Mouse (Mus musculus): Measurements from ENCODE around the gene Trabd2b. TPM values are rescaled to one million over a fixed set of nuclear protein-coding genes. Genes with fewer than 3 reads are reported as not detected.

The Trabd2b gene
- polyA plus RNA-seq (2017; shearing (Covaris generic)) = not detected

GRCm38 (mm10) chr4:114406355-114407101, at the start of gene Trabd2b:
Gene Trabd2b, plus strand, starts transcription at chr4:114406724.
- ATAC-seq = no peak

- no peak for ATAC-seq
Observed at GRCm38 (mm10) chr4:114357420-114357819, 49.1 kb upstream of the Trabd2b start.

GRCm38 (mm10) chr4:114358874-114359273, 47.6 kb upstream of the Trabd2b start:
- ATAC-seq = no peak

- no peak for ATAC-seq
Observed at GRCm38 (mm10) chr4:114359818-114360217, 46.7 kb upstream of the Trabd2b start.

DNA sequence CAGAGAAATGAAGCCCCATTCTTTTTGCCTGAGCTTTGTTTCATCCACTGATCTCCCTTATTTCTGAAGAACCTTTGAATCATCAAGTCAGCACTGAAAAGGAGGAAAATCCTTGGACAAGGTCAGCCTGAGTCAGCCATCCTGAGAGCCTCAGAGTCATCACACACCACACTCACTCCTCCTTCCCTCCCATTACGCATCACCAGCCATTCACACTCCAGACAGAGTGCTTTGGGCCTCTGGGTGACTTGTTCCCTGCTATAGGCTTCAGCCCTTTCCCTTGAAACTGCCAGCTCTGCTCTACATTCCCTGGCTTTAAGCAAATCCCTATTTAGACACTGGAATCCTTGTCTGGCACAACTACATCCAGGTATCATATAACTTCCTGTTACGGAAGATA, 45.2 kb upstream of the Trabd2b start:
- ATAC-seq = no peak

DNA sequence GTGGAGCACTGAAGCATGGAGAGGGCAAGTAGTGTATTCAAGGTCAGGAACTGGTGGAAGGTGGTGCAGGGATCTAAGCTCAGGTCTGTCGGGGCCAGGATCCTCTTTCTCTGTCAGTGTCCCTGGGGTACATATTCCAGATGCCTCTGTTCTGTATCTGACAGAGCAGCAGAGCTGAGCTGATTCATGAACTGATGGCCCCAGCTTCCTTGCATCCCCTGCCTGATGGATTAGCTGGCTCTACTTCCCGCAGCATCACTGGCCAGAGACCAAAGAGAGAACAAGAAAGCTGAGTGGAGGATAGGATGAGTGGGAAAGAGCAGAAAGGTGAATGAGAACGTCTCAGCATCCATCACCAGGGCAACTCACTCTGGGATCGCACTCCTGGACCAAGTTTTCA, 41.5 kb upstream of the Trabd2b start:
- no peak for ATAC-seq

- ATAC-seq = no peak
Observed at GRCm38 (mm10) chr4:114365595-114365994, 40.9 kb upstream of the Trabd2b start.

DNA sequence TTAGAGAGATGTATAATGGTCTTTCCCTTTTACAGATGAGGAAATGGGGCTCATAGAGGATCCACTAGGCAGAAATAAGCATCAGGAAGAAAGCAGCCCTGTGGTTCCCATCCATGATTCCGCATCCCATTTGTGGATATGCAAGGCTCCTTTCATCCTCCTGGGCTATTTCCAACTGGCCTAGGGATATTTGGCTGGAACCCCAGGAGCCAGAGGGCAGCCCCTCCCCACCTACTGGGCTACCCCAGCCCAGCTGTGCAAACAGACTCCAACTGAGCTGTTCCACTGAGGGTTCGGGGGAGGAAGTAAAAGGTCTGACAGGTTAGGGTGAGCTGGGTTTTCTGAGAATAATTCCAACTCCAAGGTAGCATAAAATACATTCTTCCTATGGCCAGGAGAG, 39.5 kb upstream of the Trabd2b start:
- ATAC-seq = no peak

DNA sequence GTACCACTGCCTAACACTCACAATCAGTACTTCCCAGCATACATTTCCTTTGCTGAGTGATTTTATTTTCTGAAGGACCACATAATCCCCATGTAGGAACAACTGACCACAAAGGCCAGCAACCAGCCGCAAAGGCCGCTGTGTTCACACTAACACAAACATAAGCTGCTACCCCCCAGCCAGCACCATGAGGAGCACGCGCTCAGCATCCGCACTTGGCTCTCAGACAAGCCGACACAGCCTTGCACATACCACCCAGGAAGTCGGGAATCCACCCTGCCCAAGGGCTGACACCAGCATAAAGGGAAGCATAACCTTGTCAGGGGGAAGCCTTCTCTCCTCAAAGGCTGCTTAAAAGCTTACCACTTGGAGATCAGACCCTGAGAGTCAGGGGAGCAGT, 38.7 kb upstream of the Trabd2b start:
- ATAC-seq = no peak

- ATAC-seq = no peak
Observed at GRCm38 (mm10) chr4:114369591-114369990, 36.9 kb upstream of the Trabd2b start.

- ATAC-seq = no peak
Observed at GRCm38 (mm10) chr4:114370935-114371715, 35.4 kb upstream of the Trabd2b start.

DNA sequence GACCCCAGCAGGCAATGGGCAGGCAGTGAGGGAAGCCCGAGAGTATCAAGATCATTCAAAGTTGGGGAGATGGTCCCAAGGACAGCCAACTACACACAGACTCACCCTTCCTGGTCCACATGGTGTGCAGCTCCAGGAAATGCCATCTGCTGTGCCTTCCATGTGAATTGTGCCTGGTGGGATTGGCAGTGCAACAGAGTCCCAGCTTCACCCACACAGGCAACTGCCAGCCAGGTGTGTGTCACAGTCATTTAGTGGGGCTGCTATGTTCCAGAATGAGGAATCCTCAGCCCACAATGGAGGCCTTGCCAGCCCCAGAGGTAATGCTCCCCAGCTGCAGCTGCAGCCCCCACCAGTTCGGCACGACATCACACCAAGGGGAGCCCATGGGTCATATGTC, 33.8 kb upstream of the Trabd2b start:
- ATAC-seq = no peak

DNA sequence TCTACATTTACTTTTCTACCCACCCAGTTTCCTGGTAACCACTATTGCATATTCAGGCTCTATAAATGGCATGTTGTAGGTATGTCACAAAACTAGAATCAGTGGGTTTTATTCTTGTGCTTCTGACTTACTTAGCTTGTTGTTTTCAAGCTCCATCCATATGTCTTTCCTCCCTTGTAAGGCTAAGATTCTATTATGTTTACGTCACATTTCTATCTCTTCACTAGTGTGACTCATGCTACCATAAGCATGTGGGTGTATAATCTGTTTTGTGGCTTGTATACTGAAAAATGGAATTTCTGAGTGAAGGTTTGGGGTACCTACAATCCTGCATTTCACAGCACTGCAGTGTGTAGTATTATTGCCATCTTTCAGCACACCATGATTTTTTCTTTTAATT, 32.2 kb upstream of the Trabd2b start:
- ATAC-seq = no peak

DNA sequence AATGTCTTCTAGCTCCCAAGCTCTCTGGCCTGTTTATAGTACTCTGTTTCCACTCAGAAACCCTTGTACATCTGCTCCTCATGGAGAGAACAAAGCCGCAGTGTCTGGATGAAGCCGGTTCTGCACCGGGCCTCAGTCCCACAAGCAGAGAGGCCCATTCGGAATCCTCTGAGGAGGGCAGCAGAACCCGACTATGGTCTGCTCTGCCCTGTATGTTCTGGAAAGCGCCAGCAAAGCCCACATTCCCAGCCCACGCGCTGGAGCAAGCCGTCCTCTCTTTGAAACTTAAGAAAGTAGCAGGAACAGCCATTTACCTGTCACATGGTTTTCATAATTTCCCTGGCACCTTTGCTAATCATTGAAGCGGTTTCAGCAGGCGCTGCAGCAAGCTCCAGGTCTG, 29.0 kb upstream of the Trabd2b start:
- no peak for ATAC-seq

- no peak for ATAC-seq
Observed at GRCm38 (mm10) chr4:114378512-114378911, 28.0 kb upstream of the Trabd2b start.

GRCm38 (mm10) chr4:114379416-114379956, 27.0 kb upstream of the Trabd2b start:
- no peak for ATAC-seq

- no peak for ATAC-seq
Observed at GRCm38 (mm10) chr4:114382627-114383026, 23.9 kb upstream of the Trabd2b start.

DNA sequence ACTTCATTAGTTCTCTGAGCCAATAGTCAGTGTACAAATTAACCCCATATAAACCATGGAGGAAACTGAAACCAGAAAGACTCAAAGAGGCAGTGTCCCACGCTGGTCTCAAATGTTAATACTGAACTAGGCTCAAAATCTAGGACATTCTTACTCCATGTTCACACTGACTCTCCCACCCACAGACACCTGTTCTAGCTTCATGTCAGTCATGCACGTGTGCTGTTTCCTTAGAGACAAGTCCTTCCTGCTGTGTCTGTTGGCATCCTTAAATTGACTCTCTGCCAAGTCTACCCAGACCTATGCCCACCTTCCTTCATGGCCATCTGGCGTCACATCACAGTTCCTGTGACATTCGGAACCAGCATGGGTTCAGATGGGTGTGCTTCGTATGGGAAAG, 21.3 kb upstream of the Trabd2b start:
- no peak for ATAC-seq

DNA sequence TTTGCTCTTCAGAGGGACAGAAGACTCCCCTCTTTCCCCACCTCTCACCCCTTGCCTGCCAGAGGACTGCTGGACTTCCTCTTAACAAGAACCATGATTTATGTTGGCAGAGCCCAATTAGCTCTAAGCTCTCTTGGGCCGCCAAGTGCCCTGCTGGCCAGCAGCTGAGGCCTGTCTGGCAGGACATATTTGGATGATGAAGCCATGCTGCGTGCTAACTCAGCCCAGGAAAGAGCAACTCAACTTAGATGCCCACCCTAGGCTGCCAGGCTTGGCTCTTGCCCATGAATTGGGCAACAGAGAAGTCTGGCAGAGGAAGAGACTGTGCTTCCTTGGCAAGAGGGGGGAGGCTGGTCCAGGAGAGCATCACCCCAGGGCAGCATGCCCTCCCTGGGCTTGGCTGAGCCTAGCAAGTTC, 20.1 kb upstream of the Trabd2b start:
- no peak for ATAC-seq

- no peak for ATAC-seq
Observed at GRCm38 (mm10) chr4:114387527-114388135, 18.9 kb upstream of the Trabd2b start.

DNA sequence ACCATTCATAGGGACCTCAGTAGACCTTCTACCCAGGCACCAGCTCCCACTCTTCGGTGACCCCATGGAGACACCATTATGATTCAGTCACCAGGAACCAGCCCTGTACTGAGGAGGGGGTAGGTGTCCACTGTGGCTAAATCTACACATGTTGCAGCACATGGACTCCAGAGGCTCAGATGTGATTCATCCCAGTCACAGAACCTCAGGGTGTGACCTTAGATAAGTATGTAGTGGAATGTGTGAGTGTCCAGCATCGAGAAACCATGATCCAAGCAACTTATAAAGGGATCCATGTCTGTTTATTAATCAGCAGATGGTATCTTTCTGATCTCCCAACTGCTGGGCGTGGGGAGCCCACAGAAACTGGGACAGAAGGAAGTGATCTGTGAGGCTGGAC, 18.2 kb upstream of the Trabd2b start:
- no peak for ATAC-seq

GRCm38 (mm10) chr4:114389653-114390052, 16.9 kb upstream of the Trabd2b start:
- ATAC-seq = no peak

GRCm38 (mm10) chr4:114397625-114398024, 8.9 kb upstream of the Trabd2b start:
- no peak for ATAC-seq
